Mouse (Mus musculus) MEL (cell line): ENCODE data around the gene Tgm4. TPM values are rescaled to one million over a fixed set of nuclear protein-coding genes. Genes with fewer than 3 reads are reported as not detected.

Experiments used
- DNase-seq: peaks from one replicate; pipeline ENCODE4 v3.0.0; 2011; ENCODE audit warnings: low read depth, low spot score
- H3K27ac ChIP-seq: 2 replicates; pipeline ENCODE4 v1.5.1; 2012; ENCODE audit warnings: low read depth, mild to moderate bottlenecking, control low read depth, low read length, moderate library complexity; ENCODE audit not compliant: control insufficient read depth
- H3K27me3 ChIP-seq, 2 experiments: fragments of 150-350 bp in 1 of 2; sonication (generic) in 1 of 2; 2 replicates each; pipeline ENCODE4 v1.6.1; 2012; ENCODE audit warnings: low read length in 2 of 2, mild to moderate bottlenecking in 2 of 2, improper control_type of control experiment in 1 of 2, moderate library complexity in 1 of 2; ENCODE audit not compliant: insufficient read depth in 2 of 2, control insufficient read depth in 1 of 2
- H3K36me3 ChIP-seq, 2 experiments: 2 replicates each; pipeline ENCODE4 v1.6.1; 2012 to 2014; ENCODE audit warnings: low read length in 2 of 2, improper control_type of control experiment in 1 of 2, inconsistent platforms in 1 of 2, mild to moderate bottlenecking in 1 of 2; ENCODE audit not compliant: insufficient read depth in 2 of 2, control insufficient read depth in 1 of 2
- H3K4me1 ChIP-seq, 2 experiments: fragments of 150-350 bp in 1 of 2; sonication (generic) in 1 of 2; 2 replicates each; pipeline ENCODE4 v1.6.1; 2012; ENCODE audit warnings: low read length in 2 of 2, improper control_type of control experiment in 1 of 2, mild to moderate bottlenecking in 1 of 2; ENCODE audit not compliant: insufficient read depth in 2 of 2, control insufficient read depth in 1 of 2
- H3K4me3 ChIP-seq, 2 experiments: fragments of 150-350 bp in 1 of 2; sonication (generic) in 1 of 2; 2 replicates each; pipeline ENCODE4 v1.5.1; 2012; ENCODE audit warnings: low read depth in 2 of 2, low read length in 2 of 2, mild to moderate bottlenecking in 2 of 2, moderate library complexity in 2 of 2, control low read depth in 1 of 2, improper control_type of control experiment in 1 of 2; ENCODE audit not compliant: control insufficient read depth in 1 of 2, insufficient read depth in 1 of 2
- H3K79me2 ChIP-seq: 2 replicates; pipeline ENCODE4 v1.6.1; 2012; ENCODE audit warnings: mild to moderate bottlenecking, low read length, moderate library complexity; ENCODE audit not compliant: control insufficient read depth, poor library complexity, insufficient read depth
- H3K9ac ChIP-seq: 2 replicates; pipeline ENCODE4 v1.6.1; 2012; ENCODE audit warnings: low read depth, mild to moderate bottlenecking, control low read depth, low read length, moderate library complexity; ENCODE audit not compliant: control insufficient read depth, poor library complexity, severe bottlenecking
- H3K9me3 ChIP-seq: fragments of 150-350 bp; sonication (generic); replicated peaks from 2 replicates; pipeline ENCODE4 v1.6.1; 2012; ENCODE audit warnings: mild to moderate bottlenecking, low read length, improper control_type of control experiment, moderate library complexity; ENCODE audit not compliant: insufficient read depth
- CTCF ChIP-seq, 3 experiments: IDR thresholded peaks in 2 of 3; conservative IDR thresholded peaks in 1 of 3; 2 replicates each; pipeline ENCODE4 v1.5.1; 2011 to 2012; ENCODE audit warnings: low read length in 3 of 3, low read depth in 2 of 3, mild to moderate bottlenecking in 2 of 3, improper control_type of control experiment in 1 of 3, inconsistent platforms in 1 of 3, mixed read lengths in 1 of 3, moderate library complexity in 1 of 3; ENCODE audit not compliant: control insufficient read depth in 1 of 3, insufficient read depth in 1 of 3, poor library complexity in 1 of 3, severe bottlenecking in 1 of 3
- MAFK ChIP-seq: IDR thresholded peaks from 2 replicates; pipeline ENCODE4 v1.6.1; 2011; ENCODE audit warnings: low read depth, mild to moderate bottlenecking, low read length, improper control_type of control experiment, borderline replicate concordance
- MAZ ChIP-seq: IDR thresholded peaks from 2 replicates; pipeline ENCODE4 v1.6.1; 2012; ENCODE audit warnings: low read depth, mild to moderate bottlenecking, inconsistent platforms, low read length, improper control_type of control experiment
- MEF2A ChIP-seq: IDR thresholded peaks from 2 replicates; pipeline ENCODE4 v1.6.1; 2014; ENCODE audit warnings: low read depth, mild to moderate bottlenecking, inconsistent platforms, low read length, improper control_type of control experiment; ENCODE audit not compliant: poor library complexity, insufficient replicate concordance, severe bottlenecking; ENCODE audit errors: extremely low read depth
- MXI1 ChIP-seq: IDR thresholded peaks from 2 replicates; pipeline ENCODE4 v1.6.1; 2011; ENCODE audit warnings: mild to moderate bottlenecking, low read depth, low read length, improper control_type of control experiment
- MYC ChIP-seq: IDR thresholded peaks from 2 replicates; pipeline ENCODE4 v1.6.1; 2011; ENCODE audit warnings: low read depth, mild to moderate bottlenecking, low read length, improper control_type of control experiment, moderate library complexity
- NRF1 ChIP-seq: IDR thresholded peaks from 2 replicates; pipeline ENCODE4 v1.6.1; 2014; ENCODE audit warnings: low read depth, mild to moderate bottlenecking, inconsistent platforms, low read length, improper control_type of control experiment, moderate library complexity; ENCODE audit not compliant: poor library complexity, insufficient read depth, severe bottlenecking
- POLR2AphosphoS2 ChIP-seq: IDR thresholded peaks from 2 replicates; pipeline ENCODE4 v1.6.1; 2011; ENCODE audit warnings: low read length, improper control_type of control experiment
- SIN3A ChIP-seq: IDR thresholded peaks from 2 replicates; pipeline ENCODE4 v1.6.1; 2012; ENCODE audit warnings: low read length, improper control_type of control experiment, inconsistent platforms
- SMC3 ChIP-seq: IDR thresholded peaks from 2 replicates; pipeline ENCODE4 v1.6.1; 2011; ENCODE audit warnings: low read depth, low read length, improper control_type of control experiment
- TCF12 ChIP-seq: IDR thresholded peaks from 2 replicates; pipeline ENCODE4 v1.6.1; 2014; ENCODE audit warnings: low read depth, mild to moderate bottlenecking, inconsistent platforms, low read length, improper control_type of control experiment, moderate library complexity
- USF2 ChIP-seq, 2 experiments: IDR thresholded peaks; 2 replicates each; pipeline ENCODE4 v1.6.1; 2011 to 2012; ENCODE audit warnings: improper control_type of control experiment in 2 of 2, low read length in 2 of 2, borderline replicate concordance in 1 of 2, inconsistent platforms in 1 of 2, low read depth in 1 of 2, mild to moderate bottlenecking in 1 of 2; ENCODE audit not compliant: insufficient read depth in 1 of 2
- ZKSCAN1 ChIP-seq: IDR thresholded peaks from 2 replicates; pipeline ENCODE4 v1.6.1; 2012; ENCODE audit warnings: low read depth, mild to moderate bottlenecking, inconsistent platforms, low read length, improper control_type of control experiment, moderate library complexity
- ZMIZ1 ChIP-seq: IDR thresholded peaks from 2 replicates; pipeline ENCODE4 v1.6.1; 2012; ENCODE audit warnings: low read depth, mild to moderate bottlenecking, inconsistent platforms, low read length, improper control_type of control experiment, moderate library complexity
- polyA plus RNA-seq, 2 experiments: library from polyadenylated mRNA; stranded (reverse) in 1 of 2; unstranded in 1 of 2; fragments of >175 nt in 1 of 2; fragments of >200 nt in 1 of 2; gene quantifications; 2 replicates each; pipeline versions ENCODE4 v1.2.1 to v1.2.4; 2012; ENCODE audit warnings: low replicate concordance in 2 of 2, low read depth in 1 of 2; ENCODE audit not compliant: insufficient read length in 2 of 2, insufficient read depth in 1 of 2, missing spikeins in 1 of 2
- total RNA-seq: library from RNA; depleted of rRNA; stranded (reverse); fragments of 300-350 nt; gene quantifications from 2 replicates; pipeline ENCODE4 v1.2.3, GENCODE M21; 2012

Tgm4 gene
- total and polyA plus RNA-seq, 3 experiments, result 0.42 to 0.96 TPM; not detected in 1

- Histone ChIP-seq H3K27ac (no peak overlapping the region), H3K4me1 (no peaks in the 10 kb centered on the region), H3K4me3 (no peak overlapping the region), H3K9me3 (no peaks in the 10 kb centered on the region), H3K9ac (no peak overlapping the region), H3K36me3 (peaks cover 0 to 51% of the 10 kb centered on the region in 2 experiments; a peak in 2 of 4 replicates), H3K79me2 (no peaks in the 10 kb centered on the region), H3K27me3 (no peaks in the 10 kb centered on the region)
- no peak for DNase-seq
- TF ChIP-seq MAZ, result no peak
- no peak for TF ChIP-seq SIN3A
- TF ChIP-seq TCF12, result no peak
- TF ChIP-seq ZKSCAN1, result no peak
- TF ChIP-seq MEF2A, result no peak
- no peak for TF ChIP-seq MYC
- no peak for TF ChIP-seq SMC3
- no peak for TF ChIP-seq USF2 (IDR thresholded peaks at IDR 0.05; ENCODE audit: borderline replicate concordance in 1 of 2, insufficient read depth in 1 of 2, low read depth in 1 of 2, low read length in 2 of 2)
Measured at GRCm38 (mm10) chr9:123004718-123005117, 29.8 kb upstream of the Tgm4 start.

GRCm38 (mm10) chr9:123006071-123006470 lies 28.5 kb upstream of the Tgm4 start:
- no peak for TF ChIP-seq POLR2AphosphoS2
- TF ChIP-seq MEF2A, result no peak
- no peak for TF ChIP-seq MXI1
- no peak for TF ChIP-seq ZMIZ1
- TF ChIP-seq NRF1, result no peak
- TF ChIP-seq MAFK, result no peak
- peak; percentile 21 to 60 (median 25); a peak in 5 of 6 replicates for TF ChIP-seq CTCF (IDR thresholded peaks at IDR 0.05 in 2 of 3, conservative IDR thresholded peaks at IDR 0.05 in 1 of 3; ENCODE audit: control insufficient read depth in 1 of 3, insufficient read depth in 1 of 3, low read depth in 2 of 3, low read length in 3 of 3, poor library complexity in 1 of 3, severe bottlenecking in 1 of 3)
- TF ChIP-seq, all 39 proteins: peak for 1
- Histone ChIP-seq H3K27me3 (no peaks in the 10 kb centered on the region), H3K27ac (no peak overlapping the region), H3K4me3 (no peak overlapping the region), H3K36me3 (peaks cover 0 to 44% of the 10 kb centered on the region in 2 experiments; a peak in 2 of 4 replicates), H3K9me3 (no peaks in the 10 kb centered on the region), H3K9ac (no peak overlapping the region), H3K79me2 (no peaks in the 10 kb centered on the region), H3K4me1 (no peaks in the 10 kb centered on the region)
- peak; percentile 28 for DNase-seq
